Mouse (Mus musculus) heart, embryonic 10.5 days (tissue): ENCODE results near the gene Ikzf4. TPM values are rescaled to one million over a fixed set of nuclear protein-coding genes. Genes with fewer than 3 reads are reported as not detected.
A peak's percentile ranks its signal among the peaks of the same experiment; 100 is the strongest.

ENCODE experiments used
- DNase-seq: peaks from one replicate; pipeline ENCODE4 v3.0.0-alpha.2; 2017; ENCODE audit warnings: low spot score
- H3K27ac ChIP-seq: fragments of 300-500 bp; sonication (generic); 2 replicates; pipeline ENCODE4 v1.5.1; 2016; ENCODE audit warnings: mild to moderate bottlenecking
- H3K27me3 ChIP-seq: fragments of 300-500 bp; sonication (generic); 2 replicates; pipeline ENCODE4 v1.6.1; 2016; ENCODE audit warnings: mild to moderate bottlenecking; ENCODE audit not compliant: poor library complexity, insufficient read depth, severe bottlenecking
- H3K36me3 ChIP-seq: fragments of 300-500 bp; sonication (generic); 2 replicates; pipeline ENCODE4 v1.6.1; 2016; ENCODE audit warnings: mild to moderate bottlenecking, moderate library complexity
- H3K4me1 ChIP-seq: fragments of 300-500 bp; sonication (generic); 2 replicates; pipeline ENCODE4 v1.6.1; 2016; ENCODE audit warnings: mild to moderate bottlenecking
- H3K4me3 ChIP-seq: fragments of 300-500 bp; sonication (generic); 2 replicates; pipeline ENCODE4 v1.5.1; 2016; ENCODE audit warnings: mild to moderate bottlenecking, moderate library complexity
- H3K9me3 ChIP-seq: fragments of 300-500 bp; sonication (generic); 2 replicates; pipeline ENCODE4 v1.6.1; 2016; ENCODE audit warnings: mild to moderate bottlenecking, moderate library complexity
- WGBS: fragments of 180-500 bp; shearing (Covaris S2); methylation state at CpG from one replicate; pipeline ENCODE4 v1.1.7; 2016; 5-methylcytosine and 5-hydroxymethylcytosine counted together
- microRNA-seq: library from miRNA; unstranded; fragments of <30 nt; microRNA quantifications from one replicate; pipeline ENCODE4, GENCODE M21; 2017
- polyA plus RNA-seq: library from polyadenylated mRNA; unstranded; fragments of >200 nt; fragmentation: Nextera tagmentation; extraction: Ambion mirVana; gene quantifications from 2 replicates; pipeline ENCODE4 v1.2.1, GENCODE M21; 2016

Gene Ikzf4
- polyA plus RNA-seq, 1 experiment from 2014 or later = 2.7 TPM

DNA sequence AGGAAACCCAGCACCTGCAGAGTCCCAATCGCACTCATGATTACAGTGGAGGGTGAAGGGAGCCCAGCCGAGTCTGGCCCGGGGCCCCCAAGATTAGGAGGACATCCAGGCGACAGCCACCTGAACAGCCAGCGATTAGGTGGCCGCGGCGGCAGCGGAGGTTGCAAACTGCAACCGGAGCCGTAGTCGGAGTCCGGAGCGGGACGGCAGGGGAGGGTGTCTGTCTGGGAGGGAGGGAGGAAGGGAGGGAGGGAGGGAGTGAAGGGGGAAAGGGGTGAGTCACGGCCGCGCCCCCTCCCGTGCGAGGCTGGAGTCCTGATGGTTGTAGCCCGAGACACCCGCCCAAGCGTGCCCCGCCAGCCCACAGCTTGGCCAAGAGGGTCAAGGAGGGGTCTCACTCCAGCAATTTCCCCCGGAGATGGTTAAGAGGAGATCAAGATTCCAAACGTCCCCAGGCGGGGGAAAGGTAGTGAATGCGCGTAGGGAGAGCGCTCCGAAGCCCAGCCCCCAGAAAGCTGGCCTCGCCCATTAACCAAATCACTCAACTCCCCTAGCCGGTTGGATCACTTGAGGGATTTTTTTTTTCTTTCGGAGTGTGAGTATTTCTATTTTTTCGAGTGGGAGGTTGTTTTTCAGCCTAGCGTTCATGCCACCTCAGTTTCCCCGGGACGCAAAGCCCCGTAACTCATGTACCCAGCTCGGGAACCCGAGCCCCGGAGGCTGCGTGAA is 56.2 kb downstream of the Ikzf4 start, which contains the start of gene Erbb3:
Gene Erbb3 (minus strand): TSS at position 189 of the 729 bp plus-strand sequence.
- peak; percentile 80 for DNase-seq
- Histone ChIP-seq H3K9me3 (no peaks in the 10 kb centered on the region), H3K4me1 (peaks cover 34% of the 10 kb centered on the region), H3K27ac (peak within 1 kb of the TSS; percentile 83), H3K4me3 (peak within 1 kb of the TSS; percentile 86), H3K36me3 (no peaks in the 10 kb centered on the region), H3K27me3 (peaks cover 50% of the 10 kb centered on the region)
- under 1% methylated on average over 43 of the region's 43 CpGs for WGBS

DNA sequence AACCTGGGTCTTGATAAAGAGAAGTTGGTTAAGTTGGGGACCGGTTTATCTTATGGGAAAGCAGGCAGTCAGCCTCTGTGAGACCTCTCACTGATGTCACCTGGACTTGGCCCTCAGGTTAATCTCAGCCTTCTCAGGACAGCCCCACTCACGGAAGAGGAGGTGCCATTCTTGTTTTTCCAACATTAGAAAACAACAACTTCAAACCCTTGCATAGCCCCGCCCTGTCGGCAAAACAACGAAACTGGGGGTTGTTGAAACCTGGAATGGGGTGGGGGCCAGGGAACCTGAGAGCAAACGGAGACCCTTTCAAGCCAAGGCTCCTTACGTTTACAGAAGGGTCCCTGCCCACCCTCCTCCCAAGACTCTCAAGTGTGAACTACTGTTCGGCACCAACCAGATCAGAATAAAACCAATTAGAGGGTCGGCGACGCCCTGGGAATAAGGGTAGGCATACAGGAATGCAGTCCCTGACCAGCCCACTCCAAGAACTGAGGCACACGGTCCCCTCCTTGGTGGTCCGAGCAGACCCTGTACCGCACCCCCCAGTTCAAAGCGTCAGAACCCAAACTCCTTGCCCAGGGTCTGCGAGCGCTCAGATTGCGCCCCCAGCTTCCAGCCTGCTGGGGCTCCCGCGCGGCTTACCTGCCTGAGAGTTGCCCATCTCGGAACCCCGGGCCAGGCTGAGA is 56.9 kb downstream of the Ikzf4 start:
- DNase-seq = no peak
- no peaks in the 10 kb centered on the region for H3K9me3 ChIP-seq
- H3K4me3 ChIP-seq = peak overlapping the region; percentile 86
- H3K4me1 ChIP-seq = peaks cover 38% of the 10 kb centered on the region
- H3K27me3 ChIP-seq = peaks cover 53% of the 10 kb centered on the region
- H3K36me3 ChIP-seq = no peaks in the 10 kb centered on the region
- 1% methylated on average over 23 of the region's 23 CpGs for WGBS
- H3K27ac ChIP-seq = peak overlapping the region; percentile 83; the same call in 1 of the 2 replicates

DNA sequence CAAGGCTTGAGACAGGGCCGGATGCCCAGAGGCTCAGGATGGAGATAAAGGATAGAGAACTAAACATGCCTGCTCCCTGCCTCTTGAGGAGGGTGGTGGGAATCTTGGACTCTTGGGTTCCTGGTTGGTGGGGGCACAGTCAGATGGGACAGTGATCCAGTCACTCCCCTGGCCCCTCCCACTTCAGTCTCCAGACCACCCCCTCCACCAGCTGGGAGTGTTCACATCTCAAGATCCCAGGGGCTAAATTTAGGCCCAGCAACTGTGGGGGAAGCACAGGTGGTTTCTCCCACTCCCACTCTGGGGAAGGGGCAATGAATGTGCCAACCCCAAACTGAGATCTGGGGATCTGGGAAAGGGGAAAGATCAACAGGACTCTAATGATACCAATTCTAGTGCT is 57.7 kb downstream of the Ikzf4 start:
- 31% methylated on average over 1 of the region's 1 CpGs for WGBS
- Histone ChIP-seq H3K36me3 (no peaks in the 10 kb centered on the region), H3K9me3 (no peaks in the 10 kb centered on the region), H3K4me1 (peaks cover 45% of the 10 kb centered on the region), H3K4me3 (peak overlapping the region; percentile 86), H3K27me3 (peaks cover 53% of the 10 kb centered on the region), H3K27ac (0 out of 2 replicates have a peak overlapping the region, but pooled peaks have one; percentile 11)
- DNase-seq = no peak

DNA sequence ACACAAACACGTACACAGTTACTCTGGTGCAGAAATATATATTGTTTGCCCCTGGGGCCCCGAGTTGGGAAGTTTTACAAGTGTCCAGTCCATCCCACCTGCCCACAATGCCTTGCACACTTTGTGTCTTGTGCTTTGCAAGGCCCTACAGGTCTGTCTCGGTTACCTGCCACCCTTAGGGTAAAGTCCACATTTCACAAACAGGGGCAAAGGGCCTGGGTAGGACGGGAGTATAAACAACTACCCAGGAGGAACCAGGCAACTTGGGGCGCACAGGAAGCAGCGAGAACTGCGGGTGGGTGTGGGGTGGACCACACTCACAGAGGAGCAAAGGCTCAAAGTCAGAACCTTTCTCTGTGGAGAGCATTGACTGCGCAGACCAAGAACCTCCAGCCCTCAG is 58.1 kb downstream of the Ikzf4 start:
- WGBS = 53% methylated on average over 8 of the region's 8 CpGs
- Histone ChIP-seq H3K36me3 (no peaks in the 10 kb centered on the region), H3K27ac (0 out of 2 replicates have a peak overlapping the region, but pooled peaks have one; percentile 11), H3K27me3 (peaks cover 53% of the 10 kb centered on the region), H3K4me1 (peaks cover 49% of the 10 kb centered on the region), H3K9me3 (no peaks in the 10 kb centered on the region), H3K4me3 (peak overlapping the region; percentile 1; the same call in 1 of the 2 replicates)
- no peak for DNase-seq

DNA sequence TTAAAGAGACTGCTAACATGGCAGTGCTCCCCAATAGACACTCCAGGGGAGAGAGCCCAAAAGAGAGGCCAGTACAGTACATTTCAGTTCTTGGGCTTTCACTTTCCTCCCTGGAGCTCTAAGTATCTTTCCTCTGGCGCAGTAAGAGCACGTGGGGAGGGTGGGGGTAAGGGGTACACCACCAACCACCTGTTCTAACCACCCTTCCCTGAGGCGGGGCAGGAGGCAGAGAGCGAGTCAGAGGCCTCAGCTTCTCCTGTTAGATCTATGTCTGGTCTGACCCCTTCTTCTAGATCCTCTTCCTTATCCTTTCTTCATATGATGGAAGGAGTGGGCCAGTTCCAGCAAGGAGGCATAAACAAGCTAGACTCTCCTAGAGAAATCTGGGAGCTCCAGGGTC is 58.7 kb downstream of the Ikzf4 start:
- peak overlapping the region; percentile 52; the same call in 1 of the 2 replicates for H3K27ac ChIP-seq
- DNase-seq = no peak
- 36% methylated on average over 4 of the region's 4 CpGs for WGBS
- 0 out of 2 replicates have a peak overlapping the region, but pooled peaks have one; percentile 8 for H3K4me3 ChIP-seq
- H3K9me3 ChIP-seq = no peaks in the 10 kb centered on the region
- H3K4me1 ChIP-seq = peaks cover 49% of the 10 kb centered on the region
- H3K27me3 ChIP-seq = peaks cover 53% of the 10 kb centered on the region
- no peaks in the 10 kb centered on the region for H3K36me3 ChIP-seq

DNA sequence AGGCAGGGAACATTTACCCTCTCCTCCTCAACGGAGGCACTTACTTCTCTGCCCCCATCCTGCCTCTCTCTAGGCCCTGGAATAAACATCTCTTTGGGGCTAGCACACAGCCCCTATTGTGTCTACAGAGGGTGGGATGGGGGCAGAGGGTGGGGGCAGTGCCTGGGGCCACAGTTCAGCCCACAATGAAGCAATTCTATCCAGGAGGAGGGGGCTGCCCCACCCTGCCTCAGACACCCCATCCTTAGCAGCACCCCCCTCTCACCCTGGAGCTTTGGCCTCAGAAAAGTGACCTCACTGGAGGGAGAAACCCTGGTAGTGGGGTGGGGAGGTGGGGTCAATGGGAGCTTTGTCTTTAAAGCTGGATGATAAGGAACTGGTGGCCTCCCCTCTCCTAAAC is 59.2 kb downstream of the Ikzf4 start:
- WGBS = 11% methylated on average over 1 of the region's 1 CpGs
- Histone ChIP-seq H3K4me1 (peaks cover 49% of the 10 kb centered on the region), H3K27ac (peak overlapping the region; percentile 52; the same call in 1 of the 2 replicates), H3K36me3 (no peaks in the 10 kb centered on the region), H3K27me3 (peaks cover 53% of the 10 kb centered on the region), H3K9me3 (no peaks in the 10 kb centered on the region), H3K4me3 (0 out of 2 replicates have a peak overlapping the region, but pooled peaks have one; percentile 8)
- no peak for DNase-seq

DNA sequence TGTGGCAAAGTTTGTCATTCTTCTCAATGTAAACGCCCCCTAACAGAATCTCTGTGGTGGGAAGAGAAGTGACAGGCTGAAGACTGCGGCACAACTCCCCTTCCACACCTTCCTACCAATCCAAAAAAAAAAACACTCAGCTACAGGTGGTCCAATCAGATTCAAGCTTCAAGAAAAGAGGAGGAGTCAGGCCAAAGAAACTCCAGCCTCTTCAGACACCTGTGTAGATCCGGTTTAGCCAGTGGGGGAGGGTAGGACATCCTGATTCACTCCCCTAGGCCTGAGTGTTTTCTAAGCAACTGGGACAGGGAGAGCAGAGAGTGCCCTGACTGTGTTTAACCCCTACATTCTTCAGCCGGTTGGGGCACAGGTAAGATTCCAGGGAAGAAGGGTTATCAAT is 61.4 kb downstream of the Ikzf4 start:
- Histone ChIP-seq H3K4me3 (peak overlapping the region; percentile 45), H3K27ac (no peak overlapping the region), H3K36me3 (no peaks in the 10 kb centered on the region), H3K4me1 (peaks cover 37% of the 10 kb centered on the region), H3K9me3 (no peaks in the 10 kb centered on the region), H3K27me3 (peaks cover 50% of the 10 kb centered on the region)
- 8% methylated on average over 4 of the region's 4 CpGs for WGBS
- DNase-seq = no peak

DNA sequence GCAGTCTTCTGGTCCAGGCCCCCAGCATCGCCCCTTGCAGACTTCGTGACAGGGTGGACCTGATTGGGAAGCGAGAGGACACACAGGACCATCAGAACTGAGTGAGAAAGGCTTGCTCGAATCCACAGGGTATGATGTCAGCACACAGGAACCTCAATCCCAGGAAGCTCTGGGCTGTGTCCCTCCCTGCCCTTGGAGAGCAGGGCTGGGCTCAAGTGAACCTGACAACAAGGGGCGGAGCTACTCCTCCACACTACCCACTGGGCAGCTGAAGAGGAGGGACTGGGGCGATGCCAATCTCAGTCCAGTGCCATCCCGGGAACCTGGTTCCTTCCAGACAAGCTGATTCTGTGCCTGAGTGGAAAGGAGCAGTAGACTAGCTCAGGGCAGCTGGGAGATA is 62.1 kb downstream of the Ikzf4 start:
- Histone ChIP-seq H3K4me1 (peaks cover 32% of the 10 kb centered on the region), H3K36me3 (no peaks in the 10 kb centered on the region), H3K9me3 (no peaks in the 10 kb centered on the region), H3K27me3 (peaks cover 42% of the 10 kb centered on the region), H3K27ac (peak overlapping the region; percentile 80), H3K4me3 (peak overlapping the region; percentile 45)
- WGBS = 17% methylated on average over 7 of the region's 7 CpGs
- peak; percentile 88 for DNase-seq

Small RNAs within 50 kb of the gene (microRNA-seq; reads per million reads assigned to microRNA genes)
- not detected for gene Mir6917

Other genes with a start within 250 kb of the Ikzf4 start
- gene Slc39a5, start 244.8 kb downstream of the Ikzf4 start, polyA plus RNA-seq = 0.07 and 2.4 TPM in 2 replicates
- 76.5 and 87.9 TPM in 2 replicates for gene Nabp2, start 234.5 kb downstream of the Ikzf4 start, polyA plus RNA-seq
- 31.0 and 34.3 TPM in 2 replicates for gene Rnf41, start 234.3 kb downstream of the Ikzf4 start, polyA plus RNA-seq
- gene Smarcc2, start 186.7 kb downstream of the Ikzf4 start, polyA plus RNA-seq = 66.0 and 68.7 TPM in 2 replicates
- 1,508 and 1,550 TPM in 2 replicates for gene Myl6, start 151.8 kb downstream of the Ikzf4 start, polyA plus RNA-seq
- 3.2 and 4.0 TPM in 2 replicates for gene Myl6b, start 147.3 kb downstream of the Ikzf4 start, polyA plus RNA-seq
- 17.8 and 20.3 TPM in 2 replicates for gene Esyt1, start 120.1 kb downstream of the Ikzf4 start, polyA plus RNA-seq
- 11.2 and 12.8 TPM in 2 replicates for gene Zc3h10, start 98.2 kb downstream of the Ikzf4 start, polyA plus RNA-seq
- 2,301 and 2,407 TPM in 2 replicates for gene Rpl41, start 96.7 kb downstream of the Ikzf4 start, polyA plus RNA-seq
- 168 and 225 TPM in 2 replicates for gene Pa2g4, start 80.0 kb downstream of the Ikzf4 start, polyA plus RNA-seq
- gene Erbb3, start 56.3 kb downstream of the Ikzf4 start, polyA plus RNA-seq = 7.4 and 7.7 TPM in 2 replicates
- 400 and 429 TPM in 2 replicates for gene Rps26, start 19.2 kb downstream of the Ikzf4 start, polyA plus RNA-seq
- 11.8 and 15.7 TPM in 2 replicates for gene Suox, start 28.1 kb upstream of the Ikzf4 start, polyA plus RNA-seq
- gene Rab5b, start 50.3 kb upstream of the Ikzf4 start, polyA plus RNA-seq = 66.2 and 69.1 TPM in 2 replicates
- gene Pmel, start 58.2 kb upstream of the Ikzf4 start, polyA plus RNA-seq = 0.75 and 0.89 TPM in 2 replicates
- 106 and 110 TPM in 2 replicates for gene Cdk2, start 59.0 kb upstream of the Ikzf4 start, polyA plus RNA-seq
- 3.9 and 4.4 TPM in 2 replicates for gene Dgka, start 98.9 kb upstream of the Ikzf4 start, polyA plus RNA-seq
- 31.8 and 45.4 TPM in 2 replicates for gene Pym1, start 101.9 kb upstream of the Ikzf4 start, polyA plus RNA-seq
- gene Mmp19, start 144.9 kb upstream of the Ikzf4 start, polyA plus RNA-seq = 0.28 and 1.7 TPM in 2 replicates
- gene Dnajc14, start 158.1 kb upstream of the Ikzf4 start, polyA plus RNA-seq = 48.0 and 48.1 TPM in 2 replicates
- 13.6 and 16.3 TPM in 2 replicates for gene Tmem198b, start 158.4 kb upstream of the Ikzf4 start, polyA plus RNA-seq
- gene Sarnp, start 171.3 kb upstream of the Ikzf4 start, polyA plus RNA-seq = 181 and 225 TPM in 2 replicates
- gene Ormdl2, start 175.7 kb upstream of the Ikzf4 start, polyA plus RNA-seq = 65.1 and 78.6 TPM in 2 replicates
- 4.6 and 5.7 TPM in 2 replicates for gene Gdf11, start 245.7 kb upstream of the Ikzf4 start, polyA plus RNA-seq